Mouse (Mus musculus) hindlimb bud, embryonic 11.5 days (tissue): ENCODE data around the gene Comt.

Experiments
- DNase-seq: peaks from one replicate; pipeline ENCODE4 v3.0.0-alpha.2; 2012; ENCODE audit warnings: low read depth, low spot score; ENCODE audit errors: extremely low spot score

Gene Comt

DNA sequence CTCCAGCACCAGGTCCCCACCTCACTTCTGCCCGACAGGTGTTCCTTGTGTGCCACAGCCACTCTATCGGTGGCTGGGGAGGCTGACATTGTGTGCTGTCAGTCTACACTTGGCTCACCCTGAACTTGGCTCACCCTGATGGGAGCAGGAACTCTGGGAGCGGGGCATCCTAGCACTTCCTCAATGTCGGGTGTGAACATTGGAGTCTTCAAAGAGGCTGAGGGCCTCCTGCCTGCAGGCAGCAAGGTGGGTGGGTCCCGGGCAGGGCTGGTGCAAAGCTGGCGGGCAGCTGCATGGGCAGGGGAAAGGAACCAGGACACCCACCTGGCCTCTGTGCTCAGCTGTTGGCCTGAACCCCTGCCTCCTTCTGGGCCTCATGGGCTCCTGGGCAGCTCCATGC, 9.5 kb upstream of the Comt start:
- no peak for DNase-seq

DNA sequence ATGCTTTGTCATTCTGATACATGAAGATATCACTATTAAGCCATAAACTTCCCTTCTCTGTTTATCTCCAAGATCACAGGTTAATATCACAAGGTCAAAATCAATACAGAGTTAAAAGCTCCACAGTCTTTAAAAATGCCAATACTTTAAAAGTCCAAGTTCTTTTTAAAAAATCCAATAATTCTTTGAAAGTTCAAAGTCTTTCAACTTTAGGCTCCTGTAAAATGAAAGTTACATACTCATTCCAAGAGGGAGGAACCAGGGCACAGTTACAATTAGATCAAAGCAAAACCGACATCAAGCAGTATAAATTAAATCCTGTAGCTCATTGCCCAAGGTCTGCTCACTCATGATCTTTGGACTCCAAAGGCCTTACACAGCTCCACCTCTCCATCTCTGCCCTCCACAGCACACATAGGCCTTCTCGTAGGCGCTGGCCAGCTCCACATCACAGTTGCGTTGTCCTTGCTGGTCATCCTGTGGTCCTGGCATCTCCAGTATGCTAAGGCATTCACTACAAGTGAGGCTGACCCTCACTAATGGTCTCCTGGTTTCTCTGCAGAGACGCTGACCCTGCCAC, 6.8 kb upstream of the Comt start:
- no peak for DNase-seq

DNA sequence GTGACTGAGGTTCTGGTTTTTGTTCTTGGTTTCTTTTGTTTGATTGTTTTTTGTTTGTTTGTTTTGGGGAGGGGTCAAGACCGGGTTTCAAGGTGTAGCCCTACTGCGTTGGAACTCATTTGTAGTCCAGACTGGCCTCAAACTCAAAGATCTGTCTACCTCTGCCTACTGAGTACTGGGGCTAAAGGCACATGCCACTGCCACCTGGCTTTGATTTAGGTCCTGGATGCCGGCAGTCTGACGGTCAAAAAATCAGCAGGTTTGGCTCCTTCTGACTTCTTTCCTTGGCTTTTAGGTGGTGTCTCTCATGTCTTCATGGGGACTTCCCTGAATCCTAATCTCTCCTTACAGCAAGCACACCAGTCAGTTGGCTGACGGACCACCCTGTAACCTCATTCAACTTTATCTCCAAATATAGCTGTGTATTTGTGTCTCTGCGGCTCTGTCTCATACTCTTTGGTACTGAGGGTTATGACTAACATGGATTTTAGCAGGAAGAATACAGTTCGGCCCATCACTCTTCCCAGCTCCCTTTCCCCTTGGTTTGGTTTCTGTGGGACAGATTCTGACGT, 4.1 kb upstream of the Comt start:
- no peak for DNase-seq

DNA sequence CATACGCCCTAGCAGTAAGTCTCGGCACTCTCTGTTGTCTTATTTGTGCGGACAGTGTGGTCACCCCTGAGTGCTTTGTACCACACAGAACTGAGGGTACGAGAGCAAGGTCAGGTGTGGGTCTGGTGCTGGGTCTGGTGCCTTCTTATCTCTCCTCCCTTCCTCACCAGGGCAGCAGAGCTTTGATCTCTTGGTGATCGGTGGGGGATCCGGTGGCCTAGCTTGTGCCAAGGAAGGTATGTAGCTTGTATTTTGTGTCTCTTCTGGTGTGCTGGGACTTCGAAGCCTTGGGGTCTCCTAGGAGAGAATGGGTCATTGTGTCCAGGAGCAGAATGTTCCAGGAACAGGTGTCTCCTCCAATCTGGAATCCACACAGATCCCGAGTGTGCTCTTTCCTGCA, 3.0 kb upstream of the Comt start:
- no peak for DNase-seq

DNA sequence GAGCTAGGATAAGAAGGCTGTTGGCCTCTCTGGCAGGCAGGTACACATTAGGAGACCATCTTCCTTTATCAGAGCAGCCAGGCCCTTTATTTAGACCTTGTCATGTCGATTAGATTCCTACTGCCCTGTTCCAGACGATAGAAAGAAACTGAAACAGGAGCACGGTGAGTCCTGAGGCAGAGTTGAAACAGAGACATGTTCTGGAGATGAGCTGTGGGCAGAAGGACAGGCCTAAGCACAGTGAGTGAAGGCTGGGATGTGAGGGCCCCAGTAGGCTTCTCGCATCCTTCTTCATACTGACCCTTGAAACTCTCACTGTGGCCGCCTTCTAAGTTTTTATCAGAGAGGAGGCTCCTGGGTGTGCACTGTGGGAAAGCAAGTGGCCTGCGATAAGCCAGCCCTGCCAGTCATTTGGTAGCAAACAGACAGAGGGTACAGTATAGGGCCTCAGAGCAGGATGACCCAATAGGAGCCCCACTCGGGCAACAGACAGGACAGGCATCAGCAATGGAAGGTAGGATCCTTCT, 1.9 kb upstream of the Comt start:
- DNase-seq: no peak

DNA sequence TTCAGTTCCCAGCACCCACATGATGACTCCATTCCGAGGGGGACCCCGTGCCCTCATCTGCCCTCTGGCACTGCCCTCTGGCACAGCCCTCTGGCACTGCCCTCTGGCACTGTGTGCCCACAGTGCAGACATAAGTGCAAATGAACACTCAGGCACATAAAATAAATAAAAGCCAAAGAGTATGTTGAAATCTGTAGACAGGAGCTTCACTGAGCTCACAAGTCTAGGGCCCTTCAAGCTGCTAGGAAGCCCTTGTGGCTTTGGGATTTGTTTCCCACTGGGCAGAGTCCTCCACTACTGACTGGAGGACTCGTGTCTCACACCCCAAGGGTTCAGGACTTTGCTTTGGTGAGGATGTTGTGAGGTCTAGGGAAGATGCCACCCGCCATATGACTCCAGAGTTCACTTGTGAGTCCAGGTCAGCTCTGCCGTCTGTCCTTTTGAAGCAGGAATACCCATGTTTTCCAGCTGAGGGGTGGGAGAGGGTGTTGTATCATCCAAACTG, 1.4 kb upstream of the Comt start:
- DNase-seq: no peak

DNA sequence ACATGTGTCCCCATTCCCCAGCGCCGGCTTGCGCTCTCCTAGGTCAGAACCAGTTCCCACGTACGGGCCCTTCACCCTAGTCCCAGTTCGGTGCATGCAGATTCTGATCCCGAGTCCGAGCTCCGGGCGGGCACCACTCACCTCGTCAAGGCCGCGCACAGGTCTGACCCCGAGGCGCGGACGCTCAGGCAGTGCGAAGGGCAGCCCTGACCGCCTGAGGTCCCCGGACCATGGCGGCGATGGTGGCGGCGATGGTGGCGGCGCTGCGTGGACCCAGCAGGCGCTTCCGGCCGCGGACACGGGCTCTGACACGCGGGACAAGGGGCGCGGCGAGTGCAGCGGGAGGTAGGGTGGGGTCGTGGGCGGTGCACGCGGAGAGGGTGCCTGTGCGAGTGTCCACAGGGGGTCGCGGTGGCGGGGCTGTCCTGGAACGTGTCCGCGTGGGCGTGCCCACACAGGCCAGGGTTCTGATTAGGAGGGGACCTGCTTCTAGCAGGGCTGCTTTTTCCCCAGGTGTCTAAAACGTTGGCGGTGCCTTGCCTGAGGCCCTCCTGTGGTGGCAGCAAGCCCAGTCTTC, 349 bp downstream of the Comt start, which contains the start of gene Txnrd2:
TSS of gene Txnrd2 (plus strand) at position 170 of the 577 bp plus-strand sequence.
- no peak for DNase-seq

DNA sequence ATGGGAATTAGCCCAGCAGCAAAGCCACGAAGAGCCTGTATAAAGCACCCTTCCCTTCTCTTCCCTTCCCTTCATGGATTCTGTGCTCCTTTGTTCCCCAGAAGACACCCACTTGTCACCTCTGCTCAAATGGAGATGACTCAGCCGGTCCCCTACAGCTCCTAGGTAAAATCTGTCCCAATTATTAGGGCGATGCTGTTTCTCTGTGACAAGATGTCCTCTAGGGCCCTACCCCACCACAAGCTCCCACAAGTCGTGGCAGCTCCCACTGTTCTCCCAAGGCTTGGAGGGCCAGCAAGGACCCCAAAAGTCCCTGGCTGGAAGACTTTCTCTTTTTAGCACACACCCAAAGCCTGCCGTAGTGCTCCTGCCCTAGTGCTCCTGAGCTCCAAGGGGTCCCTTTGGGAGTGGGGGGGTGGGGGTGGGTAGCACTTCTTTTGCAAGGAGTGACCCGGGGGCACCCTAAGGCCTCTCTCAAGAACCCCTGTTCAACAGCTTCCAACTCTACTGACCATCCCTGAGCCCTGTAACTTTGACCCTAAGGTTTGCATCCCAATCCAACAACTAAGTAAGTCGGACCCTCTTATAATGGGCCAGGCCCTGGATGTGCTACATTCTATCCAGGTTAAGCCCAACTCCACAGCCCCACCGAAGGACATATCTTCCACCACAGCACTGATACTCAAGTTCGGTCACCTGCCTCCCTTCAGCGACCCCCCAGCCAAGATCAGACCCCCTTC, 1.0 kb downstream of the Comt start:
- DNase-seq: no peak

DNA sequence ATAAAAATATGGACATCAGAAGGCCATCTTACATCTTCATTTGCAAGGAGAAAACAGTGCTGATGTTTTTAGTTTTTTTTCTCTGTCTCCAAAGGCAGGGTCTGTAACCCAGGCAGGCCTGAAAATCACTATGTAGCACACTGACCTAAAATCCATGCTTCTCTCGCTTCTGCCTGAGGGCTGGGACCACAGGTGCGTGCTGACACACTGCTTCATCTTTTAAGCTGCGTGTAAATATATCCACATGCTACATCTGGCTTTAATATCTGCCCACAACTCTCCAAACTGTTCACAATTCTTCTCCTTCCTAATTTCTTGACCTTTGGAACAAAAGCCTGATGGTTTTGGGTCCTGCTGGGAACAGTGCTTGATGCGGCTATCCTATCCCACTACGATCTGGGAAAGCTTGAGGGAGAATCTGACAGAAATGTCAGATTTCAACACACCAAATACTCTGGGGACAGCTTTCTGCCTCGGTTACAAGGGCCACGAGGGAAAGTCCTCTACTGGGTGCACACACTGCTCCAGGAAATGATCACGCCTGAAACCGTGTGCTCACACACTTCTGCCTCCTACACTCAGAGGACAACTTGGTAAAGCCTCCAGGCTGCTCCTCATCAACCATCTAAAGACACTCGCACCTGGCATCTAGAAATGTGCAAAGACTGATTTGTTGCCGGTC, 2.1 kb downstream of the Comt start:
- DNase-seq: no peak

DNA sequence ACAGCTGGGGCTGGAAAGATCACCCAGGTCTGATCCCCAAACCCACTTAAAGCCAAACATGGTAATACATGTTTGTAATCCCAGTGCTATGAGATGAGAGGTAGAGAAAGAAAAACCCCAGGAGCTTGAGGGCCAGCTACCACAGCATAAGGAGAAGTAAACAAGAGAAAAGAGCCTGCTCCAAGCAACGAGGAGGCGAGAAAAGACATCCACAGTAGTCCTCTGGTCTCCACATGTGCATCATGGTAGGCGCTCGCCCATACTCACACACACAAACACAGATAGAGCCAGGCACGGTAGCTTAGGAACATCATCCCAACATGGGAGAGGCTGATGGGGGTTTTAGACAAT, 2.8 kb downstream of the Comt start:
- DNase-seq: no peak

DNA sequence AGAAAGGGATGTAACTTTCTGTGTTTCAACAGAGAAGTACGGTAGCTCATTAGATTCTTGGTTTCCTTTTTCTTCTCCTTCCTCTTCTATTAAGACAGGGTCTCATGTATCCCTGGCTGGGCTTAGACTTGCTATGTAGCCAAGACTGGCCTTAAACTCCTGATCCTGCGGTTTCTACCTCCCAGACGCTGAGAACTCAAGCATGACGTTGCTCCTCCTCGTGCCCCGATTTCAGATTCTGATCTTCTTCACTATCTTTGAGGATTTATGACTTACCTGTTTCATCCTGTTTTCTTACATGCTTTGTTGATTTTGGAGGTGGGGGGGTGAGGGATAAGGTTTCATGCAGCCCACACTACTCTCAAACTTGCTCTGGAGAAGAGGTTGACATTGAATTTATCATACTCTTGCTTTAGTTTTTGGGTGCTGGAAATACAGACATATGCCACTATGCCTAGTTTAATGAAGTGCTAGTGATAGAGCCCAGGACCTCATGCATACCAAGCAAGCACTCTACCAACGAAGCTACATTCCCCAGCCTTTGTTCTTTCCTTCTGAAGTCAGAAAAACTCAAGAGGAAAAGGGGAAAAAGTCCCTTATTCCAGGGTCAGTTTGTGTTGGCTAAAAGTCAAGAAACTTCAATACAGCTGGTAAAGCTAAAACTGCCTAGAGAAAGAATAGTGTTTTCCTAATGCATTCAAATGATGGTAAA, 3.3 kb downstream of the Comt start:
- DNase-seq: no peak

DNA sequence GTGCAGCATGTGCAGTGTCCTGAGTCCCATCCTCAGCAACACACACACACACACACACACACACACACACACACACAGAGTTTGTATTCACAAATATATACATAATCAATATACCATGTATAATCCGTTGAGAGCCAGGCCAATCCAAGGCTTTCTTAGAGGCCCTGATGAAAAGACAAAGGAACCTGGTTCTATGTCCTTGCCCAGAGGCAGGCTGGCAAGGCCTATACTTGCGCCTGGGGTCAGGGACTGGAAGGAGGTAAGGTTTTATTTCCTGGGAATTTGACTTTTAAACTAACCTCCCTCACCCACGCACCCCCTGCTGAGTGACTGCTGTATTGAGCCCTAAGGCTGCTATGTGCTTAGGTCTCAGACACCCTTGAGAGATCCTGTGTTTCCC, 6.1 kb downstream of the Comt start:
- DNase-seq: no peak

DNA sequence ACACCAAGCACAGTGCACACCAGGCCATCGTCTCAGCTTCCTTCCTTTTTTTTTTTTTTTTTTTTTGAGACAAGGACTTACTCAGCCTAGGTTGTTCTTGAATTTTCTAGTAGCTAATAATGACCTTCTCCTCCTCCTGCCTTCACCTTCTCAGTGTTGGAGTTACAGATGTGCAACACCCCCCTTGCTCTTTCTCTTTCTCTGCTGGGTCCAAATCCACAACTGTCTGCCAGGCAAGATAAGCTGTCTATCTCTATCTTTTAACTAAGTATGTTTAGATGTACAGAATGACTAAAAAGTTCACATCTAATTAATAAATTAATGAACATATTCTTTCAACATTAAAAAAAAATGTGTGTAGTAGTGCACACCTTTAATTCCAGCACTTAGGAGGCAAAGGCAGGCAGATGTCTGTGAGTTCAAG, 7.0 kb downstream of the Comt start:
- DNase-seq: no peak

DNA sequence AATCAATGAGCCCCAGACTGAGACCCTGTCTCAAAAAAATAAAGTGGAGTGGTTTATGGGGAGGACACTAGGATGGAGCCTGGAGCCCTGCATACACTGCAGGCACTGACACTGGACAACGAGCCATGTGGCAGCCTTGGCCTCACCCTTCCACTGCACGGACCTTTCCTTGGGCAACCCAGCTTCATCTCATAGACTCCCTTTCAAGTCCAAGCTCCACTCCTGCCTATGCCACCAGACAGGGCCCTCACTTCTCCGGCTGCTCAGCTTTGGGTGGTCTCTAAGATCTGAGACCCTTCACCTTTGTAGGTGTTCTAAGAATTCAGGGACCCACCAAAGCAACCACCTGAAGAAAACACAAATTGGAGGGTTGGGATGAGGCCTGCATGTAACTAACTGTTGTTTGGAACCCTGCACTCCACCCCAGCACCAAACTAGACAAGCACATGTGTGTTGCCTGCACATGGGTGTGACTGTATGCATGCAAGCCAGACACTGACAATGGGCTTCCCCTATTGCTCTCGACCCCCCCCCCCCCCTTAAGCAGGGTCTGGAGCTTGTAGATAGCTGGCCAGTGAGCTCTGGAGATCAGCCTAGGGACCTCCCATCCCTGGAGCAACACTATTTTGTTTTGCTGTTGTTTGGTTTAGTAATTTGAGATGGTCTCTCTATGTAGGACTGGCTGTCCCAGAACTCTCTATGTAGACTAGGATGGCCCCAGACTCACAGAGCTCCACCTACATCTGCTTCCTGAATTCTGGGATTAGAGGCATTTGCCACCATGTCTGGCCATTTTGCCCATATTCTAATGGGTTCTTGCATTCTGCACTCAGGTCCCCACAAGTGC, 7.7 kb downstream of the Comt start:
- DNase-seq: no peak

DNA sequence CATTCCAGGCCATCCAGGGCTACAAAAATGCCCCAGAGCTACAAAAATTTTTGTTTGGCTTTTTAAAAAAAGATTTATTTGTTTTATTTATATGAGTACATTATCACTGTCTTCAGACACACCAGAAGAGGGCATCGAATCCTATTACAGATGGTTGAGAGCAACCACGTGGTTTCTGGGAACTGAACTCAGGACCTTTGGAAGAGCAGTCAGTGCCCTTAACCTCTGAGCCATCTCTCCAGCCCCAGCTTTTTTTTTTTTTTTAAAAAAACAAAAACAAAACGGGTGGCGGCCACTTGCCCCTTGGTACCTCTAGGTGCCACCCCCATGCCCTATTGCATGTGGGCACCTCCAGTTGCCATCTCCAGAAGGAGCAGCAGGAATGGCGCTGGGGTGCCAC, 9.2 kb downstream of the Comt start:
- no peak for DNase-seq

DNA sequence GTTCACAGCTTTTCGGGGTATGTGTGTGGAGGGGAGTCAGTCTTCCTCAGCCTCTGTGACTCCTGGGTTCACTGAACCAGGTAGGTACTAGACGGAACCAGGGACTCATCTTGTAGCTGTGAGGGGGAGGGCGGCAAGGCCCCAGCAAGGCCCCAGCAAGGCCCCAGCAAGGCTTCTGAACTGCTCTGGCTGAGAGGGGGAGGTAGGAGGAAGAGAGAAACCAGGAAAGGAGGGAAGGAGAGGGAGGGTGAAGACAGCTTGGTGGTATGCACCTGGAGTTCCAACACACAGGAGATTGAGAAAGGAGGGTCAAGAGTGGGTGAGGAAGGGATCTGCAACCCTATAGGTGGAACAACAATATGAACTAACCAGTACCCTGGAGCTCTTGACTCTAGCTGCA, 9.8 kb downstream of the Comt start:
- no peak for DNase-seq

DNA sequence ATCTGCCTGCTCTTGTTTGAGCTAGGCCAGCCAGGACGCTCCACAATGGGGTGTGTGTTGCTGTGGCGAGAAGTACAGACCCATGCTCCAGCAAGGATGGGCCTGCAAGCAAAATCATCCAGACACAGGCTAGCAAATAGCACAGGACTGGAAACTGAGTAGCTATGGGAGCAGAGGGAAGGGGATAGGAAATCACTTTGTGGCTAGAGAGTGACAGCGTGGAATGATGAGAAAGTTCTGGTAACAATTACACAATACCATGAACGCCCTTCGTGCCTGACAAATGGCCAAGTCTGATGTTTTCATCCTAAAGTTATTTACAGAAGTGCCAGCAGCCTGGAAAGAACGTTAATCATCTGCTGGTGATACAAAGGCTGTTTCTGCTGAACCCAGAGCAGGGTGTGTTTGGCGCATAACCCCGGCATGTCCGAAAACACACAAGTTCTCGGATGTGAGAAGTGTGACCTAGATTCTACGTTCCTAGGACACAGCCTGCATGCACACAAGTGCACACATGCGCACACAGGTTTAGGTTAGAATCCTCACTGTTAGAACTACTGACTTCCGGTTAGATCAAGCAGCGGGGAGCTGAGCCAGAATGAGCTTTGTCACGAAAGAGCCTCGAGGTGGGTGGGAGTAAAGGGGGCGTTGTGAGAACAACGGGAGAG, 10.4 kb downstream of the Comt start:
- DNase-seq: no peak

DNA sequence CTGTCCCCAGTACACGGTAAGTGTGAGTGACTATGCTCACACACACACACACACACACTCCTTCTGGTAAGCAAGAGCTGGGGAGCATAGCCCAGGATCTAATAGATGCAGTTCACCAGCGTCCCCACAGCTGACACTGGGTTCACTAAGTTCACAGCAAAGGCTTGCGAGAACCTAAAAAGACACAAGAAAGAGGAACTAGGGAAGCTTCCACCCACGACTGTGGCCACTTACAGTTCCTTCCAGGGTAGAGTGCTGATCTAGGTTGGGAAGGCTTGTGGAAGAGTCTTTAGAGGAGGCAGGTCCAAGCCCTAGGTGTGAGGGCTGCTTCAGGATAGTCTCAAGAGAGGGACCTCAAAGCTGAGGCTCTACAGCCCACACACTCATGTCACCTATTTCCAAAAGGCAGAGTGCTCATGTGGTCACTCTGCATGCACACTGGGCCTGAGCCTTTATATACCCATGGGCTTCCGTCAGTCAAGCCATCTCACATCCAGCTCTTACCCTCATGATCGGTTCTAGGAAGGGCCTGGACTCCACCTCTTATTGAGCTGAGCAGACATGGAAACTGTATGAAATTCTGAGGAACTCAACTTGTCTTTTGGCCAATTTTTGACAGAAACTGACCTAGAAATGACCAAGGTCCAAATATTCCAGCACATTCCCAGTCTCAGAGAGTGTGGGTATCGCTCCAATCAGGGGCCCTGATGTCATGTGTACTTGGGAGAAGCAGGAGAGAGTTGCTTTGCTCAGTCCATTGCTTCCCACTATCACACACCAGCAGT, 13.4 kb downstream of the Comt start:
- no peak for DNase-seq
